Mouse (Mus musculus) limb, embryonic 14.5 days (tissue): Measurements from ENCODE around the gene Sorcs2. TPM values are rescaled to one million over a fixed set of nuclear protein-coding genes. Genes with fewer than 3 reads are reported as not detected.

ENCODE experiments used
- ATAC-seq: fragments of 200-750 bp; cut with Nextera tagmentation; 2 replicates; pipeline ENCODE4 v1.8.0; 2017; ENCODE audit warnings: low read depth, moderate number of reproducible peaks, moderate TSS enrichment; ENCODE audit not compliant: low FRiP score
- DNase-seq: peaks from one replicate; pipeline ENCODE4 v3.0.0-alpha.2; 2015; ENCODE audit warnings: low spot score
- H3K27ac ChIP-seq: fragments of 300-500 bp; sonication (generic); replicated peaks from 2 replicates; pipeline ENCODE4 v1.5.1; 2014; ENCODE audit warnings: low read depth, mild to moderate bottlenecking, low read length, moderate library complexity, mixed read lengths
- H3K27me3 ChIP-seq: fragments of 300-500 bp; sonication (generic); 2 replicates; pipeline ENCODE4 v1.6.1; 2014; ENCODE audit warnings: low read length, mixed read lengths; ENCODE audit not compliant: control insufficient read depth, insufficient read depth
- H3K36me3 ChIP-seq: fragments of 300-500 bp; sonication (generic); 2 replicates; pipeline ENCODE4 v1.6.1; 2014; ENCODE audit warnings: mild to moderate bottlenecking, low read length, moderate library complexity, mixed read lengths; ENCODE audit not compliant: control insufficient read depth, insufficient read depth
- H3K4me1 ChIP-seq: fragments of 300-500 bp; sonication (generic); 2 replicates; pipeline ENCODE4 v1.6.1; 2014; ENCODE audit warnings: antibody characterized with exemption, low read length, mixed read lengths; ENCODE audit not compliant: control insufficient read depth, insufficient read depth
- H3K4me2 ChIP-seq: fragments of 300-500 bp; sonication (generic); replicated peaks from 2 replicates; pipeline ENCODE4 v1.6.1; 2014; ENCODE audit warnings: low read depth, mild to moderate bottlenecking, low read length, moderate library complexity; ENCODE audit not compliant: severe bottlenecking
- H3K4me3 ChIP-seq: fragments of 300-500 bp; sonication (generic); replicated peaks from 2 replicates; pipeline ENCODE4 v1.5.1; 2014; ENCODE audit warnings: low read length
- H3K9ac ChIP-seq: fragments of 300-500 bp; sonication (generic); 2 replicates; pipeline ENCODE4 v1.6.1; 2014; ENCODE audit warnings: mild to moderate bottlenecking, low read depth, low read length, moderate library complexity; ENCODE audit not compliant: severe bottlenecking
- H3K9me3 ChIP-seq: fragments of 300-500 bp; sonication (generic); 2 replicates; pipeline ENCODE4 v1.6.1; 2016; ENCODE audit warnings: low read length; ENCODE audit not compliant: control insufficient read depth
- POLR2A ChIP-seq: fragments of 200-500 bp; IDR thresholded peaks from 2 replicates; pipeline ENCODE4 v1.8.0; 2012; ENCODE audit warnings: inconsistent platforms, mild to moderate bottlenecking, moderate library complexity, borderline replicate concordance; ENCODE audit not compliant: insufficient read depth, insufficient read length; ENCODE audit errors: extremely low read depth
- WGBS: fragments of 180-500 bp; shearing (Covaris S2); extraction: QIAGEN DNeasy Blood & Tissue Kit; methylation state at CpG from one replicate; pipeline ENCODE4 v1.1.7; 2014; 5-methylcytosine and 5-hydroxymethylcytosine counted together
- polyA plus RNA-seq, 2 experiments: library from polyadenylated mRNA; depleted of rRNA in 1 of 2; stranded (reverse) in 1 of 2; unstranded in 1 of 2; fragments of >200 nt; fragmentation: Nextera tagmentation in 1 of 2; extraction: Ambion mirVana in 1 of 2; gene quantifications; 2 replicates each; pipeline versions ENCODE4 v1.2.1 to v1.2.3; 2012 to 2014

The Sorcs2 gene
- polyA plus RNA-seq, 2 experiments: 25.4 to 34.4 TPM

- TF ChIP-seq POLR2A: no peak
- Histone ChIP-seq H3K4me3 (no peak overlapping the region), H3K4me2 (no peak overlapping the region), H3K36me3 (no peaks in the 10 kb centered on the region), H3K9ac (no peak overlapping the region), H3K9me3 (no peaks in the 10 kb centered on the region), H3K4me1 (peaks cover 7% of the 10 kb centered on the region), H3K27ac (no peak overlapping the region), H3K27me3 (no peaks in the 10 kb centered on the region)
- DNase-seq: no peak
- 87% methylated on average over 5 of the region's 5 CpGs for WGBS
- ATAC-seq: no peak
Measured at GRCm38 (mm10) chr5:36179708-36180107, 218.2 kb downstream of the Sorcs2 start.

GRCm38 (mm10) chr5:36178785-36179184, 219.2 kb downstream of the Sorcs2 start:
- Histone ChIP-seq H3K27me3 (no peaks in the 10 kb centered on the region), H3K9ac (no peak overlapping the region), H3K36me3 (no peaks in the 10 kb centered on the region), H3K9me3 (no peaks in the 10 kb centered on the region), H3K4me3 (no peak overlapping the region), H3K27ac (no peak overlapping the region), H3K4me2 (no peak overlapping the region), H3K4me1 (peaks cover 12% of the 10 kb centered on the region)
- TF ChIP-seq POLR2A: no peak
- WGBS: 96% methylated on average over 3 of the region's 3 CpGs
- ATAC-seq (no peak), DNase-seq (no peak)

DNA sequence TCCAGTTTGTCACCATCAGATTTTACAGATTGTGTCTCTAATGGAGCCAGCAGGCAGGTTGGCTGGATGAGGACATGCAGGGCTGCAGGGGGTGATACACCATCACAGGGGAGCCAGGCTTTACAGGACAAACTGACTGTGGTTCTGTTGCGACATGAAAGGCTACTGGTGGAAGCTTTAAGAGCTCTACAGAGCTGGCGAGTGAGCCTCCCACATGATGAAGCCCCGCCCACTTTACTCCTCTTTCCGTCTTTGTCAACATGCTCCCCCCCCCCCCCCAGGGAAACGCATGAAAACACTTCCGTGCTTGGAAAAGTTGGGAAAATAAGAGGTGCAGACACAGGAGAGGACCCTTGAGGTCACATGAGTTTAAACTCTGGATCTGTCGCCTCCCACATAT, 219.7 kb downstream of the Sorcs2 start:
- no peak overlapping the region for H3K27ac ChIP-seq
- TF ChIP-seq POLR2A: no peak
- H3K36me3 ChIP-seq: no peaks in the 10 kb centered on the region
- H3K27me3 ChIP-seq: no peaks in the 10 kb centered on the region
- no peak overlapping the region for H3K4me3 ChIP-seq
- 44% methylated on average over 7 of the region's 7 CpGs for WGBS
- no peaks in the 10 kb centered on the region for H3K9me3 ChIP-seq
- no peak for ATAC-seq
- H3K4me2 ChIP-seq: no peak overlapping the region
- H3K9ac ChIP-seq: no peak overlapping the region
- H3K4me1 ChIP-seq: peaks cover 12% of the 10 kb centered on the region
- no peak for DNase-seq

- Histone ChIP-seq H3K4me1 (peaks cover 12% of the 10 kb centered on the region), H3K9me3 (no peaks in the 10 kb centered on the region), H3K4me2 (no peak overlapping the region), H3K36me3 (no peaks in the 10 kb centered on the region), H3K27me3 (no peaks in the 10 kb centered on the region), H3K4me3 (no peak overlapping the region), H3K27ac (no peak overlapping the region), H3K9ac (no peak overlapping the region)
- ATAC-seq: no peak
- TF ChIP-seq POLR2A: no peak
- no peak for DNase-seq
- WGBS: 90% methylated on average over 4 of the region's 4 CpGs
Measured at GRCm38 (mm10) chr5:36176873-36177272, 221.1 kb downstream of the Sorcs2 start.

GRCm38 (mm10) chr5:36176409-36176808, 221.5 kb downstream of the Sorcs2 start:
- DNase-seq: no peak
- no peak overlapping the region for H3K4me2 ChIP-seq
- no peaks in the 10 kb centered on the region for H3K9me3 ChIP-seq
- WGBS: 87% methylated on average over 11 of the region's 11 CpGs
- H3K4me3 ChIP-seq: no peak overlapping the region
- no peak overlapping the region for H3K9ac ChIP-seq
- peaks cover 12% of the 10 kb centered on the region for H3K4me1 ChIP-seq
- H3K36me3 ChIP-seq: no peaks in the 10 kb centered on the region
- H3K27ac ChIP-seq: no peak overlapping the region
- TF ChIP-seq POLR2A: no peak
- no peak for ATAC-seq
- no peaks in the 10 kb centered on the region for H3K27me3 ChIP-seq

GRCm38 (mm10) chr5:36174569-36175115, 223.3 kb downstream of the Sorcs2 start:
- ATAC-seq: peak; percentile 60
- Histone ChIP-seq H3K4me1 (peaks cover 16% of the 10 kb centered on the region), H3K36me3 (no peaks in the 10 kb centered on the region), H3K4me3 (no peak overlapping the region), H3K27ac (no peak overlapping the region), H3K9ac (no peak overlapping the region), H3K9me3 (no peaks in the 10 kb centered on the region), H3K4me2 (no peak overlapping the region), H3K27me3 (no peaks in the 10 kb centered on the region)
- WGBS: 20% methylated on average over 9 of the region's 9 CpGs
- DNase-seq: peak; percentile 8
- no peak for TF ChIP-seq POLR2A
